Mouse (Mus musculus) liver, embryonic 14.5 days (tissue): ENCODE results near the gene Gm28035. TPM values are rescaled to one million over a fixed set of nuclear protein-coding genes. Genes with fewer than 3 reads are reported as not detected.

Experiments used
- ATAC-seq: fragments of 200-750 bp; cut with Nextera tagmentation; 2 replicates; pipeline ENCODE4 v1.8.0; 2017; ENCODE audit warnings: moderate number of reproducible peaks, mild to moderate bottlenecking, moderate library complexity; ENCODE audit not compliant: insufficient read depth
- DNase-seq, 3 experiments: peaks; one replicate each; pipeline ENCODE4 v3.0.0-alpha.2; 2012 to 2013; ENCODE audit warnings: low read depth in 3 of 3, low spot score in 3 of 3
- H3K27ac ChIP-seq: fragments of 300-500 bp; sonication (generic); 2 replicates; pipeline ENCODE4 v1.5.1; 2014; ENCODE audit warnings: moderate library complexity, mild to moderate bottlenecking, control low read depth, inconsistent platforms
- H3K27me3 ChIP-seq: fragments of 300-500 bp; sonication (generic); 2 replicates; pipeline ENCODE4 v1.6.1; 2014; ENCODE audit warnings: mild to moderate bottlenecking, low read length, moderate library complexity; ENCODE audit not compliant: control insufficient read depth, insufficient read depth
- H3K36me3 ChIP-seq: fragments of 300-500 bp; sonication (generic); replicated peaks from 2 replicates; pipeline ENCODE4 v1.6.1; 2014; ENCODE audit warnings: low read depth; ENCODE audit not compliant: control insufficient read depth, insufficient read depth
- H3K4me1 ChIP-seq, 2 experiments: fragments of 200-500 bp in 1 of 2; fragments of 300-500 bp in 1 of 2; sonication (generic) in 1 of 2; replicated peaks; 2 replicates each; pipeline ENCODE4 v1.6.1; 2012 to 2014; ENCODE audit warnings: antibody characterized with exemption in 1 of 2, inconsistent platforms in 1 of 2, low read length in 1 of 2; ENCODE audit not compliant: control insufficient read depth in 2 of 2, insufficient read depth in 2 of 2
- H3K4me2 ChIP-seq: fragments of 300-500 bp; sonication (generic); 2 replicates; pipeline ENCODE4 v1.6.1; 2014; ENCODE audit warnings: low read depth, mild to moderate bottlenecking, control low read depth, moderate library complexity
- H3K4me3 ChIP-seq, 2 experiments: fragments of 200-500 bp in 1 of 2; fragments of 300-500 bp in 1 of 2; sonication (generic) in 1 of 2; 2 replicates each; pipeline ENCODE4 v1.5.1; 2012 to 2014; ENCODE audit warnings: low read depth in 2 of 2, low read length in 2 of 2, mild to moderate bottlenecking in 2 of 2, control low read depth in 1 of 2, inconsistent platforms in 1 of 2, moderate library complexity in 1 of 2; ENCODE audit not compliant: insufficient read depth in 1 of 2
- H3K9ac ChIP-seq: fragments of 300-500 bp; sonication (generic); replicated peaks from 2 replicates; pipeline ENCODE4 v1.6.1; 2014; ENCODE audit warnings: mild to moderate bottlenecking, control low read depth, moderate library complexity
- H3K9me3 ChIP-seq: fragments of 300-500 bp; sonication (generic); 2 replicates; pipeline ENCODE4 v1.6.1; 2016; ENCODE audit warnings: low read length, mixed read lengths; ENCODE audit not compliant: control insufficient read depth
- CTCF ChIP-seq: IDR thresholded peaks from 2 replicates; pipeline ENCODE4 v1.5.1; 2016; ENCODE audit warnings: antibody characterized with exemption, low read depth, control low read depth
- EP300 ChIP-seq: IDR thresholded peaks from 2 replicates; pipeline ENCODE4 v1.6.1; 2016; ENCODE audit warnings: antibody characterized with exemption, low read depth
- WGBS: fragments of 180-500 bp; shearing (Covaris S2); extraction: QIAGEN DNeasy Blood & Tissue Kit; methylation state at CpG from one replicate; pipeline ENCODE4 v1.1.7; 2014; ENCODE audit not compliant: insufficient replicate concordance; 5-methylcytosine and 5-hydroxymethylcytosine counted together
- polyA plus RNA-seq, 2 experiments: library from polyadenylated mRNA; depleted of rRNA in 1 of 2; stranded (reverse) in 1 of 2; unstranded in 1 of 2; fragments of >200 nt; fragmentation: Nextera tagmentation in 1 of 2; extraction: Ambion mirVana in 1 of 2; gene quantifications; 2 replicates each; pipeline versions ENCODE4 v1.2.1 to v1.2.3; 2012 to 2014

Gene Gm28035
- polyA plus RNA-seq, 2 experiments: 1.1 TPM; not detected in 1

- no peak overlapping the region for H3K9ac ChIP-seq
- H3K36me3 ChIP-seq: peaks cover 31% of the 10 kb centered on the region
- H3K4me2 ChIP-seq: no peak overlapping the region
- no peaks in the 10 kb centered on the region for H3K9me3 ChIP-seq
- no peaks in the 10 kb centered on the region for H3K27me3 ChIP-seq
- DNase-seq (no peak), ATAC-seq (no peak)
- H3K4me1 ChIP-seq: peaks cover 3 to 9% of the 10 kb centered on the region in 2 experiments; a peak in 3 of 4 replicates
- WGBS: 92% methylated on average over 30 of the region's 30 CpGs
- no peak overlapping the region for H3K4me3 ChIP-seq
- no peak for TF ChIP-seq EP300
- no peak for TF ChIP-seq CTCF
- no peak overlapping the region for H3K27ac ChIP-seq
Measured at GRCm38 (mm10) chr2:30256616-30257350, 16.4 kb downstream of the Gm28035 start.

GRCm38 (mm10) chr2:30257699-30258460 lies 17.5 kb downstream of the Gm28035 start:
- Histone ChIP-seq H3K4me2 (no peak overlapping the region), H3K4me1 (peaks cover 0 to 5% of the 10 kb centered on the region in 2 experiments; a peak in 2 of 4 replicates), H3K36me3 (peaks cover 39% of the 10 kb centered on the region), H3K9me3 (no peaks in the 10 kb centered on the region), H3K9ac (no peak overlapping the region), H3K27ac (no peak overlapping the region), H3K27me3 (no peaks in the 10 kb centered on the region), H3K4me3 (no peak overlapping the region)
- ATAC-seq (no peak), DNase-seq (no peak)
- TF ChIP-seq CTCF: no peak
- 45% methylated on average over 7 of the region's 7 CpGs for WGBS

- DNase-seq (no peak), ATAC-seq (no peak)
- Histone ChIP-seq H3K27ac (no peak overlapping the region), H3K9ac (no peak overlapping the region), H3K4me1 (peaks cover 0 to 5% of the 10 kb centered on the region in 2 experiments; a peak in 2 of 4 replicates), H3K36me3 (peaks cover 46% of the 10 kb centered on the region), H3K4me3 (no peak overlapping the region), H3K9me3 (no peaks in the 10 kb centered on the region), H3K4me2 (no peak overlapping the region), H3K27me3 (no peaks in the 10 kb centered on the region)
- TF ChIP-seq CTCF (no peak), EP300 (no peak)
- WGBS: 42% methylated on average over 4 of the region's 4 CpGs
Measured at GRCm38 (mm10) chr2:30258600-30258999, 18.2 kb downstream of the Gm28035 start.

- Histone ChIP-seq H3K27me3 (no peaks in the 10 kb centered on the region), H3K27ac (no peak overlapping the region), H3K4me2 (no peak overlapping the region), H3K4me3 (no peak overlapping the region), H3K9ac (no peak overlapping the region), H3K4me1 (peaks cover 0 to 5% of the 10 kb centered on the region in 2 experiments; a peak in 2 of 4 replicates), H3K36me3 (peaks cover 47% of the 10 kb centered on the region), H3K9me3 (no peaks in the 10 kb centered on the region)
- TF ChIP-seq EP300: no peak
- no peak for TF ChIP-seq CTCF
- no peak for DNase-seq
- WGBS: 78% methylated on average over 15 of the region's 15 CpGs
- ATAC-seq: no peak
Measured at GRCm38 (mm10) chr2:30259131-30260064, 19.0 kb downstream of the Gm28035 start.
